Mouse (Mus musculus) naive thymus-derived CD4-positive, alpha-beta T cell, adult 2 months (primary cell): ENCODE data around the gene Rragb.

Source experiments
- DNase-seq: peaks from one replicate; pipeline ENCODE4 v3.0.0-alpha.2; 2011; ENCODE audit warnings: low read depth

The Rragb gene

DNA sequence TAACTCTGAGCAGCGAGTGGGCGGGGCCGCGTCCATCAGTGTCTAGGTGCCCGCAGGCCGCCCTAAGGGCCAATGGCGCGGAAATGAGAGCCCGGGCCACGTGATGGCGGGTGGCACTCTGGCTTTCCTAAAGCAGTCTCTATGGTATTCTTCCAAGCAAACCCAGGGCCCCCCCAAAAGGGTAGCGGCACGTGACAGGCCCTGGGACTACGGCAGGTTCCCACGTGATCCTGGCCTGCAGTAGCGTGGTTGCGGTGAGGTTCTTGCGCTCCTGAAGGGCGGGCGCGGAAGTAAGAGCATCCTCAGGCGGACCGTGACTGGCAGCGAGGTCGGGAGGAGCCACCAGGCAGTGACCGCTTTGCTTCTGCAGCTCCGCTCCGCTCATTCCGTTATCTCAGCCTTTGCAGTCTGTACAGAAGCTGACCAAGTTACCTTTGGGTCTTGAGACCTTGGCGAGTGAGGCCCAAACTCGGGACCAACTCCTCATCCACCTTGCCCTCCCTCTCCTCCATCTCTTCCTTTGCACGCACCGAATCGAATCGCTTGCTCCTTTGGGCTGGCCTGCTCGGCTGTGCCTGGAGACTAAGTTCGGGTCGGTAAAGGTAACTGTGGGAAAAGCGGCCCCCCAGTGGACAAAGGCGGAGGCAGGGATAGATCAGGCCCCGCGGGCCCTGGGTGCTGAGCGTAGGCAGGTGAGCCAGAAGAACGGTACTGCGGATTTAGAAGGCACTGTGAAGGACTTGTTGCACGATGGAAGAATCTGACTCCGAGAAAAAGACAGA is at the start of gene Rragb:
Rragb (plus strand) TSS at position 248 of the 782 bp plus-strand sequence.
- peak; percentile 79 for DNase-seq

DNA sequence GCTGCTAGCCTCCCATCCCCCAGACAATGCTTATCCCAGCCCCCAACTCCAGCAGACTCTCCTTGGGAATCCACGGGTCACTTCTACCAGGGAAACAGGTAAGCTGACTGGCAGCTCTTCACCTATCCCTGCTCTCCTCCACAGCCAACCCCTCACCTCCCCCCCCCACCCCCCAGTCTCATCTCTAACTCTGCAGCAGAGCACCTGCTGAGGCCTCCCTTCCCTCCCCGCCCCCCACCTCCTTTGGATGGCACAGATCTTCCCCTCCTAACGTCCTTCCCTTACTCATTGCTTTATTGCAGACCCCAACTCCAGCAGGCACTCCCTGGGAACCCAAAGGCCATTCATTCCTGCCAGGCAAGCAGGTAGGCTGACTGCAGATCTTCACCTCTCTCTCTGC is 21.3 kb upstream of the Rragb start, which contains the start of gene Foxr2:
Foxr2 (plus strand) TSS at position 301 of the 400 bp plus-strand sequence.
- DNase-seq: no peak

DNA sequence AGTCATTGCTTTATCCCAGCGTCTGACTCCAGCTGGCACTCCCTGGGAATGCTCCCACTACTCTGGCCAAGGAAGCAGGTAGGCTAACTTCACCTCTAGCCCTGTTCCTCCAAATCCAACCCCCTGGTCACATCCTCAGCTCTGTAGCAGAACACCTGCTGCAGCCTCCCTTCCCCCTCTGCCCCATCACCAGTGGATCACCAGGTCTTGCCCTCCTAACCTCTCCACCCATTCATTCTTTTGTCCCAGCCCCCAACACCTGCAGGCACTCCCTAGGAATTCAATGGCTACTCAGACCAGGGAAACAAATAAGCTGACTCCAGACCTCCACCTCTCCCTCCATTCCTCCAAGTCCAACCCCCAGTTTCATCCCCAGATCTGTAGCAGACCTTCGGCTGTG is 20.8 kb upstream of the Rragb start:
- no peak for DNase-seq

DNA sequence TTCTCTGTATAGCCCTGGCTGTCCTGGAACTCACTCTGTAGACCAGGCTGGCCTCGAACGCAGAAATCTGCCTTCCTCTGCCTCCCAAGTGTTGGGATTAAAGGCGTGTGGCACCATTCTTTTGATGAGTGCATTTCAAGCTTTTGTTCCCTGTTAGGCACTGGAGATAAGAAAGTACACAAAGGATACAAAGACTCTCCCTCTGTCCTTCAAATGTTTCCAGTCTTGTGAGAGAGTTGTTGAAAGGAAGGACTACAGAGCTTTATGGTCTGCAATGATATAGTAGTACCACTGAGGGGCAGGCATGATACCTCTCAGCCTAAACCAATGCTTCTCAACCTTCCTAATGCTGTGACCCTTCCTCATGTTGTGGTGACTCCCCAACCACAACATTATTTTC is 2.9 kb downstream of the Rragb start:
- no peak for DNase-seq

DNA sequence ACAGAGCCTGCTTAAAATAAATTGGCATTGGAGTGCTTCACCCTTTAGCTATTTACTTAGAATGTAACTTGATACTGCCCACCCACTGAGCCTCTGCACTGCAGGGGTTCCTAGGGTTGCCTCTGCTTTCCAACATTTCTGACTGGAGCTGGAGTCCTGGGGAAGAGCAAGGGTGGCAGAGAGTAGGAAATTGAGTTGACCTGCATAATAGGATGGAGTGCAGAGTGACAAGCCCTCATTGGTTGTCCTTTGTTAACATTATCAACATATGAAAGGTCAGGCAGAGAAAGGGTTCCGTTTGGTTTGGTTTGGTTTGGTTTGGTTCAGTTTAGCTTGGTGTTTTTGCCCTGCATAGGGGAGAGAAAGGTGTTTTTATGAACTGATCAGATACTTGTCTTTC is 12.0 kb downstream of the Rragb start:
- no peak for DNase-seq

DNA sequence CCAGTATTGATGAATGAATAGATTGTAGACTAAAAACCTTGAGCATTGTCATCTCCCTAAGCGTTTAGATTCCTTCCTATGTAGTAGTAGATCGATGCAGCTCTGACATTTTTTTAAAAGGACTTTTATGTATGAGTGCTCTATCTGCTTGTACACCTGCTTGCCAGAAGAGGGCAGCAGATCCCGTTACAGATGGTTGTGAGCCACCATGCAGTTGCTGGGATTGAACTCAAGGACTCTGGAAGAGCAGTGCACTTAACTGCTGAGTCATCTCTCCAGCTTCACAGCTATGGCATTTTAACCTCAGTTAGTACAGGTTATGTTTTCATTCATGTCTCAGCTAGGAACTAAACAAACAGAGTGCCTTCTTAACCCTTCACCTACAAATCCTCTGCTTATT is 15.5 kb downstream of the Rragb start:
- peak; percentile 51 for DNase-seq

DNA sequence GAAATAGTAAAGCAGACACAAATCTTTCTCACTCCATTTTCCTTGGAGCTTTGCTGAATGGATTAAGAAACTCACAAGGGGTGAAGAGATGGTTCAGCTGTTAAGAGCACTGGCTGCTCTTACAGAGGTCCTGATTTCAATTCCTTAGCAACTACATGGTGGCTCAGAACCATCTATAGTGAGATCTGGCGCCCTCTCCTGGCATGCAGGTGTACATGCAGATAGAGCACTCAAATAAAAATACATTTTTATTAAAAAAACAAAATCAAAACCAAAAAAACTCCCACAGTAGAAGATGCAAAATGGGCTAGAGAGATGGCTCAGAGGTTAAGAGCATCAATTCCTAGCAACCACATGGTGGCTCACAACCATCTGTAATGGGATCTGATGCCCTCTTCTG is 35.0 kb downstream of the Rragb start:
- peak; percentile 34 for DNase-seq

DNA sequence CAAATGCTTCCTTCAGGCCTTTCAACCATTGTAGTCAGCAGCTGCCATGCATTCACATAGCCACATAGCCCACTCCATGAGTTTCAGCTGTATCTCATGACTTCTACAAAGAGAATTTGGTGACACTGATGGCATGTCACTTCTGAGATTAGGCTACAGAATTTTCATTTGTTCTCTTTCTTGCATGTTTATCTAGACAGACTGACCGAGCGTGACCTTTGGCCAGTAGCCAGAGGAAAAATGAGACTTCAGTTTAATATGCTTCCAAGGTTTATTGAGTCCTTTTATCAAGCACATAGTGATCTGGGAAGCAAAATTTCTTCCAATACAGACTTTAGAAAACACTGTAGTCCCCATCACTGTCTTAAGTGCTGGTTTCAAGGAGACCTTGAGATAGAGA is 42.4 kb downstream of the Rragb start:
- no peak for DNase-seq

DNA sequence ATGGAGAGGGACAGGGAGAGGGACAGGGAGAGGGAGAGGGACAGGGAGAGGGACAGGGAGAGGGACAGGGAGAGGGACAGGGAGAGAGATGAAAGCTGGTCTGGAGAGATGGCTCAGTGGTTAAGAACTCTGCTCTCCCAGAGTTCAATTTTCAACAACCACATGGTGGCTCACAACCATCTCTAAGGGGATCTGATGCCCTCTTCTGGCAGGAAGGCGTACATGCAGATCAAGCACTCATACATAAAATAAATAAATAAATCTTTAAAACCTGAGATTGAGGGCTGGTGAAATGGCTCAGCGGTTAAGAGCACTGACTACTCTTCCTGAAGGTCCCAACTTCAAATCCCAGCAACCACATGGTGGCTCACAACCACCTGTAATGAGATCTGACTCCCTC is 59.4 kb downstream of the Rragb start:
- peak; percentile 15 for DNase-seq

DNA sequence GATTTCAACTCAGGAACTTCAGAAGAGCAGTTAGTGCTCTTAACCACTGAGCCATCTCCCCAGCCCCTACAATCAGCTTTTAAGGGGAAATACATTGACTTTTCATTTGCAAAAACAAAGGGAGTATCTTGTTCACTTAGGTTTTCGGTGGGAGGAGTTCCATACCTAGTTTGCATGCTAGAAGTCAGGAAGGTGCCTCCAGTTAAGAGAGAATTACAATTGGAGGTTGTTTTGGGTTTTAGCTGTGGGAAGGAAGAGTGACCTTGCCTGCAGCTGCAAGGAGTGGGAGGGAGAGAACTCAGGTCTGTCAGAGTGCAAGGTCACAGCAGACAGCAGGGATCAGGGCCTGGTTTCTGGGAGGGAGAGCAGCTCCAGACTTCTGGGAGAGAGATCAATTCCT is 71.3 kb downstream of the Rragb start:
- no peak for DNase-seq
